Mouse (Mus musculus) embryo, embryonic 11 days (tissue): ENCODE results near the gene Sash1.

Source experiments
- DNase-seq: peaks from one replicate; pipeline ENCODE4 v3.0.0-alpha.2; 2015

The Sash1 gene

DNA sequence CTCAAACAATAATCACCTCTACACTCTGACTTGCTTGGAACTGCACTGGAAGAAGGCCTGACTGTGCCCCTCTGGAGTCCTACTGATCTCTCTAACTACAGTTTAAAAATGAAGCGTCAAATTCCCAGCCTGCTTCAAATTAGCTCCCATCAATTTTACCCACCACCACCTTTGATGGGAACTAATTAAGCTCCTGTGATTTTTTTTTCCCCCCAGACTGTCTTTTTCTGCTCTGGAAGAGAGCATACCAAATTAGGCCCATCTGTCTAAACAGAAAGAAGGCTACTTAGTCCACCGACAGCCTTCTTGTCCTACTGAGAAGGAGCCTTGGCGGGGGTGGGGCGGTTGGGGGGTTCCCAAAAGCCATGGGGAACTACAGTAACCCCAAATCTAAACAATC is 37.9 kb downstream of the Sash1 start:
- DNase-seq, result peak; percentile 45

DNA sequence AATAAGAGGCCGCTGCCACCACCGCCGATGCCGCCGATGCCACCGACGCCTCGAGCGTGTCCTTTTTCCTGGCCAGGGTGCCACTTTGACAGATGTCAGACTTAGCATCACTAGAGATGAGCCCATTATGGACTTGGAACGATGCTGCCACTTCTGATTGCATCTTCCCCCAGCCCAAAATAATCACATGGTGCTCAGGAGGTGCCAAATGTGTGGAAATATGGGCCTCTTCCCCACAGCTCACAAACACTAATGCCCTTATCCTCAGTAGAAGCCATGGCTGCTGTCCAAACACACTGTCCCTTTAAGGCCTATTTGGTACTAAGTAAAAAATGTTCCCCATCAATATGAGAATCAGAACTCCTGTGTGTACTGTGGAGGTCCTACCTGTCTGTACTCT is 39.6 kb downstream of the Sash1 start:
- no peak for DNase-seq

DNA sequence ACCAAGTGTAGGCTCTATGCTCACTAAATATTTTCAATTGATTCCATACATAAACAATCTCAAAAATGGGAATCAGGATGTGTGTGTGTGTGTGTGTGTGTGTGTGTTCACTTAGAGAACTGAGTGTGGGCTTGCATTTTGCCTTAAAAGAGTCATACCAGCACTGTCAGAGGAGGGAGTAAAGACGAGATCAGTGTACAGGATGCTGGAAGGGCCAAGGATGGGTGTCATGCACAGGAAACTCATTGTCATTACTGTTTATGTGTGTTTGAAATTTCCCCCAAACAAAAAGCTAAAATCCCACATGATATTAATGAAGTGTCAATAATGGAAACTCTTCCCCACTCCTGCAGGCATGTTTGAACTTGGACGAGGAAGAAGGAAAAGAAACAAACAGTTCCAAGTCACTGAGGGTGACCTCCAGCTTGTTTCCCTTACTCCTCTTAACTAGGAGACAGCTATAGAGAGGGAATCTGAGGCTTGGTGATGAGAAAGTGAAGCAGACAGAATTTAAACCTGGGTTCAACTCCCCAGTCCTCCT is 40.6 kb downstream of the Sash1 start:
- no peak for DNase-seq

DNA sequence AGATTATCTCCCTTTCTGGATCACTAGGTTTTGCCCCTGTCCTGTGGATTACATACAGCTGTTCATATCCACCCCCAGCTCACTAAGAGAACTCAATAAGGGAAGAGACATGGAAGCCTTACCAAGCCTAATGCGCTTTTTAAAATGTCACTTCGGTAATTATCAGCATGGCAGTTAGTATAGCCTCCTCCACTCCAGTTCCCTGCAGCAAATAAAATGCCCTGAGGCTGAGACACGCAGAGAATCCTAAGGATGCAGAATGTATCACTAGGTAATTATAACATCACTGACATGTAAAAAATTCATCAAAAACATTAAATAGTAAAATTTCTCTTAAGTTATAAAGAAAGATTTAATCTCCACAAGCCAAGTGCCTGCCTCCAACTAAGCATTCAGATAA is 45.9 kb downstream of the Sash1 start:
- DNase-seq, result no peak

DNA sequence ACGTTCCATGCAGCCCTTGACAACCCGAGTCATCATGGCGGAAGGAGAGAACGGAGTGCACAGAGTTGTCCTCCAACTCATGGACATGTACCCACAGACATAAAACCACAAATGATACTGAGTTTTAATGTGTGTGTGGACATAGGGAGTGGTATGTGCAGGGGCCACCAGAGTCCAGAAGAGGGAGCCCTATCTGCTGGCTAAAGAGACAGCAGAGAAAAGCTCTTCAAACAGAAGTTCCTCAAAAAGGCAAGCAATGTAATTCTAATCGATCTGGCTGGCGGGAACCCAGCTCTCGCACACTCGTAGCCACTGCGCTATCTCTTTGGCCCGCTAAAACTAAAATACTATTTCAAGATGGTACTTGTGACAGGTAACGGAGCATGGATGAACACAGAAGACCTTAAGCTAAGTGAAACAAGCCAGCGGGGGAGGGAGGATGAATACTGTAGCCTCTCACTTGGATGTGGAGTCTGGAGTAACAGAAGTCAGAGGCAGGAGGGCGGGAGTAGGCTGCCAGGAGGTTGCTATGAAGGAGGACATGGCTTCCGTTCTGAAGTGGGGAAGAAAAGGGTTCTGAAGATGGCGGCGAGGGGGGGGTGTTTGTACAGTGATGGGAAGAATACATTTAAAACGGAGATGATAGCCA is 51.9 kb downstream of the Sash1 start:
- DNase-seq, result no peak

DNA sequence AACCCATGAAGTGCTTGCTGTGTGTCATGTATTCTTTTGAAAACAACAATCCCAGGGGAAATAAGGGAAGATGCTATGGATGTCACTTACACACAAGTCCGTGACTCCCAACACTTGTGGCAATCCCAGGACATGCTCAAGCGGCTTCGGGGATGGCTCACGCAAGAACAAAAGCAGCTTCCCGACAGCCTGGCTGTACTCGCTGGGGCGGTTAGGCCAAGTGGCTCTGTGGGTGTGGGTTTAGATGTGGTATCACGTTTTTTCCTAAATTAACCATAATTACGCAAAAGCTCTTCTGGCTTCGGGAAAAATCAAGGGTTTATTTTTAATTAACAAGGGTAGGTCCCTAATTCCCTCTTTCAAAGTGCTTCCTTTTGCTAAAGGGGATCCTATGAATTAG is 59.6 kb downstream of the Sash1 start:
- DNase-seq, result no peak

DNA sequence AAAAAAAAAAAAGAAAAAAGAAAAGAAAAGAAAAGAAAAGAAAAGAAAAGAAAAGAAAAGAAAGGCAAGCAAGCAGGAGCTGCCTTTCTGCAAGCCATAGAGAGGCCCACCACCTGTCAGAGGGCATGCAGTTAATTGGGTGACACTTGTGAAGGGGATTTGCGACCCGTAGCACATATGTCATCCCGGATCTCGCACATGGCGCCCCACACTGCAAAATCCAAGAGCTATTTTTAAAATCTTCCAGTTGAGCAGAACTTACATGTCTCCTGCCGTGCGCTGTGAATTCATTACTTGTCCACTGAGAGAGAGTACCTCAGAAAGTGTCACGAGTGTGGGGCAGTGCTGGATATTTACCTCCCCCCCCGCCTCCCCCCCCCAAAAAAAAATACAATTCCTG is 60.0 kb downstream of the Sash1 start:
- no peak for DNase-seq

DNA sequence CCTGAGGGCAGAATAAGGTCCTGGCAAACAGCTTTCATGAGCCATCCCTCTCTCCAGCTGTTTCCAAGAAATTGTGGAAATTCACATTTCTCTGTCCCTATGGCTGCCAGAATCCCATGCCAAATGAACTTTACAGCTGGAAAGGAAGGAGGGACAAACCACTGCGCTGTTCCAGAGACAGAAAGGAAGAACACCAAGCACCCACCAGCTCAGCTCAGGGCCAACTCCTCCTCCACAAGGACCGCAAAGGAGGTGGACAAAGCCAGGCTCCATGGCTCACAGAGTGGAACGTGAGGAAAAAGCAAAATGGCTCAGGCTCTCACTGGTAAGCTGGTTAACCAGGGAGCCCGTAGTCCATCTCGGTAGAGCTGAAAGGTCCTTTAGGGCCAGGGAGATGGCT is 67.8 kb downstream of the Sash1 start:
- no peak for DNase-seq

DNA sequence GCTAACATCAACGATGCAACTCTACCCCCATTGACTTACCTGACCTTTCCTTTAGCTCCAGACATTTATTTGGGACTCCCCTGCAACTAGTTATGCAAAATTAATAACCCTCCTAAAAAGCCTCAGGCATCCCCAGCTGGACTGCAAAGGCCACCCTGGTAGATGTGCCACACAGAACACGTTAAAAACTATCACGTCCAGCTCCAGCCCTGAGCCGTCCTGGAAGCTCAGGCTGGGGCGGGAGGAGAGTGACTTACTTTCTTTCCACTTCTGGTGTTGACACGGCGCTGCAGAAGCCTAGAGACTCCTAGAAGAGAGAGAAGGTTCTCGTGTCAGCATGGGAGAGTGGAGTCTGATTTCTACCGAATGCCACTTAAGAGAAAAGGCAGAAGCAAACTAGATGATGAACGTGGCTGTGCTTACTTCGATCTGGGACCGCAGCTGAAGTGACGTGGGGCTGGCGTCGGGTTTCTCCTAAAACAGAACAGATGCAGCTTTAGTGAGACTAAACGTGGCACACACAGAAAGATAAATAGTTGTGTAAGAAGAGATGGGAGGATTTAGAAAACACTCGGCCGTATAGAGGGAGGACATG is 71.8 kb downstream of the Sash1 start:
- peak; percentile 63 for DNase-seq

DNA sequence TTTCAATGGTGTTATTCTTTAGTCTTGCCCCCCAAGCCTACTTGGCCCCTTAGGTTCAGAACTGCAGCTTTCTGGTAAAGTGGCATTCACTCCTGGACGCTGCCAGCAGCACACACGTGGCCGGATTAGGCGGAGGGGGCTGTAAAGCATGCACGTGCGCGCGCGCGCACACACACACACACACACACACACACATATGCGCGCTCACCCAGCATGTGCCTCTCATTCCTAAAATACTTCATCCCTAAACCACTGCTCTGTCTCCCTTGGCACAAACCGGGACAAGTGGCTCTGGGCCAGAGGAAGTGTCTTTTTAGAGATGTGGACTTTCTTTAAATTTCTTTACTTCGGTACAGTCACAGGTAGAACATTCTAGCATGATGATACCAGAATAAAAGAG is 72.6 kb downstream of the Sash1 start:
- no peak for DNase-seq

DNA sequence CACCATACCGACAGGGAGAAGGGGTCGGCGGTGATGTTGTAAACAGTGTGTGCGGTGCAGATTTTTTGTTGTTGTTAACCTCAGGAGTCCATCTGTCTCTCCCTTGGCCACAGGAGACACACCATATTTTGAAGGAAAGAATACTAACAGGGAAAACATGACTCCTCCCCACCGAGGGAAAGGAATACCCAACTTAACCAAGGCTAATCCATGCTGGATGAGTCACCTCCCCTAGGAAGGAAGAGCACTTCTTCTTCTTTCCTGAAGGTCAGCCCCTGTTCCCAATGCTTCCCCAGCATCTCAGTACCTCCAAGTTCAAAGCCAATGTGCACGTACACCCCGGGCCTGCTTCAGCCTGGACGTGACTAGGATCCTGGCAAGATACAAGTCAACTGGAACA is 73.1 kb downstream of the Sash1 start:
- no peak for DNase-seq

DNA sequence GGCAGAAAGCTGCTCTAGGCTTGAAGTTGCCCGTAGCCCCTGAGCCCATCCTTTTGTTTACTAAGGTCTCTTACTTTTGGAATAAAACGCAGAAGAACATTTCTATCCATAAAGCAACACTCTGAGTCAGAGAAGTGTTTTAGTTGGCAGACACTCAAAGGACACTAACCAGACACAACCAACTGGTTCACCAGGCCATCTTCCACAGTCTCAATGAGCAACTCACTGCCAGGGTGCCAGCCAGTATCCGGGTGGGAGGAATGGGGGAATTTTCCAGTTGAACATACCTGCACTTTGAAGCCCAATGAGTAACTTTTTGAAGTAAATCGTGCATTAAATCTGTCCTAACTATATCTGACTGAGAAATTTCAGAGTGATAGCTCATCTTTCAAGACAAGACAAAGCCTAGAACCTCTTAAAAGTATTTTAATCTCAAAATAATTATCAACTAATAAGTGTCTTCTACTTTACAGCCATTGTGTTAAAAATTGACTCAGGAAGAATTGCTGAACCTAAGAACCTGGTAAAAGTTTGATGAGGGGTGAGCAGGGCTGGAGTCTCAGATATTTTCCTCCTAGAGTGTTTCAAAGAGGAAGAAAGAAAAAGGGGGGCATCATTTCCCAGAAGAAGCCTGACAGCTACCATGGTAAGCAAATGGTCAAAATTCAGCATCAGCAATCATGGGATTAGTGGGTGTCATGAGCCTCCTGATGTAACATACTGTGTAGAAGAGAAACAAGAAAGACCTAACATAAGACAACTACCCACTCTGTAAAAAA is 74.4 kb downstream of the Sash1 start:
- no peak for DNase-seq

DNA sequence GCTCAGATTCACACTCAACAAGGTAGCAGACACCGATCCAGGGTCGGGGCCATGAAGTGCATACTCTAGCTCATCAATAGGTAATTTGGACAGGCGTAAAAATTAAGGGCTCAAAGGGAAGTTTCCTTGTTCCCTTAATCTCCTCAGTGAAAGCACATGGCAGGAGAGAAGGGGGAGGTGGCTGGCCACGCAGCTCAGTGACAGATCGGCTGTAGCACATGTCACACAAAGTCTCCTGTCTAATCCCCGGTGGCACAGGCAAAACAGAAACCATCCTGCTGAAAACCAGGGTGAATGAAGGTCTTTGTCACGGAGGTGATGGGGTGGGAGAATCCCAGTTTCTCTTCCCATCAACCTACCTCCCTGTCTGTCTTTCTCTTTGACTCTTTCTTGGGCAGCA is 75.4 kb downstream of the Sash1 start:
- no peak for DNase-seq

DNA sequence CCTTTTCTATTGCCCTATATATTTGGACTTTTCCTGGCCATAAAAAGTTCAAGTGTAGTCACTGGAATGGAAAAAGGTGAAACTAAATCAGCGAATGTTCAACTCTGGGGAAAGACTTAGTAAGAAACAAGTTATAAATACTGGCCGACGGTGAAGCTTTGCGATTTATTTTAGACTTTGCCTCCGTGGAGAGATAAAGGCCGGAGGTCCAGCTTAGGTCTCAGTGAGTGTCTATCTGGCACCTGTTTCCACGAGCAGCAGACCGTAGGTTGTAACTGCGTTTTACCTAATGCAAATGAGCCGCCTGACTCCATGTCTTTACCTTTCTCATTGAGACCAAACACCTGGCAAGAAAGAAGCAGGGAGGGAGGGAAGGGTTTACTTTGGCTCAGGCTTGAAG is 77.5 kb downstream of the Sash1 start:
- no peak for DNase-seq

DNA sequence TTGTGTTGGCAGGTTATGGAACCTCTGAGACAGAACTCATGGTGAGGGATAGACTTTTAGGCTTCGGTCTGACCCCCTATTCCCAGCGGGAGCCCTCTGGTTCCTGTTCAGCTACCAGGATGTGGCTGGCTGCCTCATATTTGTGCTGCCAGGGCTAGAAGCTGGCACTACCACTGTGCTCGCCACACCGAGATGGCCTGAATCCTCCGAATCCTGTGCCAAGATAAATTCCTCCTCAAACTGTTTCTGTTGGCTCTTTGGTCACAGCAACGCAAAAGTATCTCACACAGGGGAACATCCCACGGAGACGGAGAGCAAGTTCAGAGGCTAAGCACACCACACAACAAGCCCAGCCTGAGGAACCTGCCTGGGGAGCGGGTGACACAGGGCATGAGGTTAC is 78.3 kb downstream of the Sash1 start:
- DNase-seq, result no peak

DNA sequence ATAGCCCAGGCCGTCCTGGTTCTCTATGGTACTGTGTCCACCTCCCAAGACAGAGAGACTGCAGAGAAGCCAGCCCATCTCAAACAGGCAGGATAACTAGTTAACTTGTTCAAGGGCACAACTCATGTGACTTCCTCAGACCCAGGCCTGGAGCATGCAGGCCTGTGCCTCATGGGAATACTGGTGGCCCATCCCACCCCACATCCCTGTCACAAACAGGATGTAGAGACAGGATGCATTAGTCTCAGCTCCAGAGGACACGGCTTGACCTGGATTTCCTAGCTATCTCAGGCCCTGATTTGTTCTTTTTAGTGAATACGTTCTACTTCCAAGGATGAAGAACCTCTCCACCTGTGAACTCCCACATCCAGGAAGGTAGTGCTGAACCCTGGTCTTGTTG is 80.5 kb downstream of the Sash1 start:
- DNase-seq, result no peak

DNA sequence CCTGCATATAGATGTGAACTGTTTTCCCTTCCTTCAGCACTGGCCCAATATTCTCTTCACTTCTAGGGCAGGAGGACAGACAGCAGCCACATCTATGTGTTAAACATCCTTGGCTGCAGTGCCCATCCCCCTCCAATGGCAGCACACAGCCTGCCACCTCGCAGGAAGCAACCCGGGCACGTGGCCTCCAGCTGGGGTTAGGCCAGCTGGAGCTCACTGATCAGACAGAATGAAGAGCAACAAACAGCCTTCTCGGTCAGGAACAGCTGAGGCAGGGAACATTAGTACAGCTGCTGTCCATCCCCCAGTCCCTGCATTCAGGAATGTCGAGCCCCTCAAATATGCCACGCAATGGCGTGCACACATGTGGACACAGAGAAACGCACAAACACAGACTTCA is 81.6 kb downstream of the Sash1 start:
- DNase-seq, result peak; percentile 70

DNA sequence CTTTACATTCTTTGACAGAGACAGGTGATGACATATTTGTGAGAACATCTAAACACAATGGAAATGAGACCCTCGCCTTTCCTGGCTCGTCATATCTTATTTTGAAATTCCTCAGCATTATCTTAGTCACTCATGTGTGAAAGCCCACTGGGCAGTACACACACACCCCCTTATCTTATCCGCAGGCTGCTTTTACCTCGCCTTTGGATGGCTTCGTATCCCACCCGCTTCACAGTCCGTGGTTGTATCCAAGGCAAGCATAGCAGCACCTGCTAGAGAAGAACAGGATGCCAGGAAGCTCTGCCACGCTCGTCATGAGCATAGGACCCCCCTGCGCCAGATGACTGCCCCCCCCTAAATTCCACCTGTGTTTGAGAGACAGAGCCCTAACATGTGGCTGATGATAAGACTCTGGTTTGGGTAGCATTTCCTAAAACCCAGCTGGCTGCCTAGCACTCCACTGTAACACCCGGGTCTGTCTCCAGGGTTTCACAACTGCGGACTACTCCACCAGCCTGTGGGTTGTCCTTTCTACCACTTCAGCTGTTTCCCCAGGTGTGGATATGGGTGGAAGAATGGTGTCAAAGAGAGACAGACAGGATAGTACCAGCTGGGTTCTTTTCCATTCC is 84.0 kb downstream of the Sash1 start:
- DNase-seq, result no peak

DNA sequence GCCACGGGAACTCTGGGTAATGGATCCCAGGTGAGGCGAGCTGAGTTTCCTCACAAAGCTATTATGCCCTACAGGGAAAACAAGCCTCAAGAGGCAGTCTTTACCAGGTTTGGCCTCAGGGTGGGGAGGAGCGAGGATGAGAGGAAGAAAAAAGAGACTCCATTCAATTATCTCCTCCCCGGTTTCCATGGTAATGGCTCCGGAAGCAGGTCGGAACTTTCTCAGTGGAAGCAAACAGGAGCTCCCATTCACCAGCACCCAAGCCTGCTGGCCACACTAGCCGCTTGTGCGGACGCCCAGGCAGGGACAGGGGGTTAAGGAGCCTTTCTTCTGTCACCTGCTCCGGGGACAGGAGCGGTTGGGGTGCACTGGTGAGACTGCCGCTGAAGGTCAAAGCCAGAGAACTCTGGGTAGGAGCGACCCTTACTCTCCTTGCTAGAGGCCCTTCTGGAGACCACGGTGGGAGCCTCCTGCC is 84.7 kb downstream of the Sash1 start:
- DNase-seq, result peak; percentile 58

DNA sequence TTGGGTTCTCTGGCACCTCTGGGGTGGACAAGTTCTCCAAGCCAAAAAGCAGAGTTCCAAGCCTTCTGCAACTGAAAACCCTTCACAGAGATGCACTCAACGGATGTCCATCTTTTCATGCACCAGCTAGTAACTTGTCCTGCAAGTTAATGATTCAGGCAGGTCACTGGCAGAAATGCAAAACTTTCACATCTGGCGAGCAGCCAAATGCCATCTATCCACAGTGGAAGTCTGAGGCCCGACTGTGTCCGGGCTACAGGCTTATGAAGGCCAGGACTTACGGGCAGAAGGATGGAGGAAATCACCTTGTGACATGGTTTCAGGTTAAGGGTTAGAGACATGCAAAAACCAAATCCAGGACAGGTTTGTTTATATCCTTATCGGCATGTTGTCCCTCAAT is 88.0 kb downstream of the Sash1 start:
- DNase-seq, result no peak

DNA sequence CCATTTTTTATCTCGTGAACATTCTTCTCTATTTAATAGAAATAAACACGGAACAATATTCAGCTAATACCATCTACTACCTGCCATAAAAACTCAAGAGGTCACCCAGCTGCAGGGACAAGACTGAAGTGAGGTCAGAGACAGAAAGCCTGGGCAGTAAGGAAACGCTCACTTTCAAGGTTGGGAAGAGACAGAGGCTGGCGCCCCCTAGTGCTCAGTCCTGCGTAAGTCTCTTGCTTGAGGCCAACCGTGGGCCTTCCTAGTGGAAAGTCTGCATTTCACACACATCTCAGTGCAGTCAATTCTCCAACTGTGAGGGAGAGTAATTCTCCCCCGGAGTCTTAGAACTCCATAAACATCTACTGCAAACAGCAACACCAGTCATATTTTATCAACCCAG is 90.5 kb downstream of the Sash1 start:
- DNase-seq, result peak; percentile 82

DNA sequence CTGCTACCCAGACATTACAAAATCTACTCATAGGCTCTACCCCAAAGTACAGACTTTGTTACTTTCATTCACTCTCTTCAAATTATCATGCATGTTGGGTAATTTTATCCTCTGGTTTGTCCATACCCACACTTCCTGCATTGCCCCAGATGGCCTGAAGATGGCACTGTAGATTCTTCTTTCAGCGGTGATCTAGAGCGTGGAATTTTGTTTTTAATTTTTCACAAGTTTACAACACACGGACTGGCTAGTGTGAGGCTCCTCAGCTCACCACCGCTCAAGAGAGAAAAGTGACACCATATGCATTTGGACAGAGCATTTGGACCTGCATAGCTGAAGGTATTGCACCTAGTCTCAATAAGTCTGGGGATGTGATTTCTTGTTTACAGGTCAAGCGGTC is 93.5 kb downstream of the Sash1 start:
- peak; percentile 63 for DNase-seq

DNA sequence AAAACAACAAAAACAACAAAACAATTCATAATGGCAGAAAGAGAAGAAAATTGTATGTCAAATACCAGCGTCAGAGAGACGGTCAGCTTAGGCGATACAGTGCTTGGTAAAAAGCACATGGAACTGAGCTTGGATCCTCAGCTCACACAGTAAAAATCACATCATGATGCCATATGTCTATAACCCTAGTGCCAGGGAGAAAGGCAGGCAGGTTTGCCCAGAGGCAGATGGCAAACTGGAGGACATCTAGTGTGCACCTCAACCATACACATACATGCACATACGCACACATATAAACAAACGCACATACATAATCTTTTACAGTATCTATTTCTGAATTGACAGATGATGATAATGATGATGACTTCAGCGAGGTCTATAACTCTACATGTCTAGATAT is 96.8 kb downstream of the Sash1 start:
- no peak for DNase-seq

DNA sequence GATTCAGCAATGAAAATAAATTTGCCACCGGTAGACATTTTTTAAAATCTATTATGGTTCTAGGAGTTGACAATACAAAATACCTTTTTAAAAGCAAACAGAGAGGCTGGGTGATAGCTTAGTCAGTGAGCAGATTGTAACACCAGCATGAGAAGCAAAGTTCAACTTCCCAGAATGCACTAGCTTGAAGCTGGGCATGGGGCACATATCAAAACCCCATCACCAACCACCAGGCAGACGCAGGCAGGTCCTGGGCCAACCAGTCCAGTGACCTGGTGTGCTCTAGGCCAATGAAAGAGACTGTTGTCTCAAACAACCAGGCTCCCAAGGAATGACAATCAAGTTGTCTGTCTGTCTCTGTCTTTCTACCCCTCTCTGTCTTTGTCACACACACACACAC is 98.6 kb downstream of the Sash1 start:
- DNase-seq, result no peak
